Mouse (Mus musculus): ENCODE data around the gene Kcnk2.

Gene Kcnk2

DNA sequence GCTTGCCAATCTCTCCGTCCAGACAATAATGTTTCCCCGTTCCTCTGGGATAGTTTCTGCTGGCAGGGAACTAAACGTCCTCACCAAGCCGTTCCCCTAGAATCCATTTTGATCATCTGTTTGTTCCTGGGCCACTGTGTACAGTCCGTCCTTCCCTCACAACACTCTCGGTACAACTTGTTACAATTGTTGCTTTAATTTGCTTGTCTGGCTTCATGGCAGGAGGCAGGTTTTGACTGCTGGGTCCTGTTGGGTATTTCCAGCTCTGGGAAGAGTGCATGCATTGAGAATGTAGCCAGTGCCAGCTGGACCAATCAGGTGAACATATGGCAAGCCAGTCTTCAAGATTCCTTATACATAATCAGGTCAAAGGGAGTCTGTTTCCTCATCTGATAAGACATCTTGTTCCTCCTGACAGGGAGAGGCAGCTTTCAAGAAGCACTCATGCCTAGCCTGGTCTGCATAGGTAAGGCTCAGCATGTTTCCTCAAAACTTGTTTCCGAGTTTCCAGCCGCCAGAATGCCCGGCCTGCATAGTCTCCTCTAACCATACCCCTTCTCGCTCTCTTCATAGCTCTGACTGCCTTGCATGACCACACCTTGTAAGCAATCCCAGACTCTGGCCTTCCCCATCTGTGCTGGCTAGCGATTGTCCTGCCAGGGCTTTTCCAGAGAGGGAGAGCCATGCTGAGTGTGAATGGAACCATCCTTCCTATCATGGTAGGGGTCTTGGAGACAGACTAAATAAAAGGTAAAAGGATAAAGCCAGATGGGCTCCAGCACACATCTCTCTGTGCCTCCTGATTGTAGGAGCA is 184.1 kb downstream of the Kcnk2 start:
- no peak for DNase-seq (ENCODE audit: low read depth, low spot score)

DNA sequence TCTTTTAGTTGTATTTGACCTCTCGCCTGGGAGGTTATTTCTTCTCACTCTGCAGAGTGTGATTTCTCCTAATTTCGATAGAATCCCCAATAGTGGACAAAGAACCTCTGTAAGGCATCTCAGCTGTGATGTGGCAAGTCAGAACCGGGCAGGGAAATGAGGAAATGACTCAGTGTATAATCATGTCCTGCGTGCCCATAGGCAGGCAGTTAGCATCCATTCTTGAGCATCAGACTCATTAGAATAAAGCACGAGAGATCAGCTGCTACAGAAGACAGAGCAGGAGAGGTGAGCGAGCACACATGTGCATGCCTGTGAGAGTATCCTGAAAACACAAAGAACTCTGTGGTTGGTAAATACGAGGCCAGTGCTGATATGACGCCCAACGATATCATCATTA is 186.9 kb downstream of the Kcnk2 start:
- DNase-seq (ENCODE audit: low read depth, low spot score): no peak

- DNase-seq (ENCODE audit: low read depth, low spot score): no peak
Observed at GRCm38 (mm10) chr1:189214477-189214876, 187.6 kb downstream of the Kcnk2 start.

DNA sequence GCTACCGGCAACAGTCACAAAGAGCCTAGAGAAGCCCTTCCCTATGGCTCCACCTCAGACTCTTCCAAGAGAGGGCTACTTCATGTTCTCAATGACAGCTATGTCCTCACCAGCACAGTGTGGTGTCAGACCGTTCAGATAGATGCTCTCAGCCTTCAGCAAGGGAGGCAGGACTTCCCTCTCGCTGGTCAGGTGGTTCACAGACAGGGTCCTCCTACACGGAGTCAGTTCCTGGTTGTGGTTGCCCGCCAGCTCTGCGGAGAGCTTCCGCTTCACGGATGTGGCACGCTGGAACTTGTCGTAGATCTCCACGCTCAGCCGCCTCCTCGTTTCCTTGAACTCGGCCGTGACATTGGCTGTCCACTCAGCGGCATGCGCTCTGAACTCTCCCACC is 192.4 kb downstream of the Kcnk2 start:
- DNase-seq (ENCODE audit: low read depth, low spot score): no peak

- no peak for DNase-seq (ENCODE audit: low read depth, low spot score)
Observed at GRCm38 (mm10) chr1:189209029-189209714, 192.9 kb downstream of the Kcnk2 start.

DNA sequence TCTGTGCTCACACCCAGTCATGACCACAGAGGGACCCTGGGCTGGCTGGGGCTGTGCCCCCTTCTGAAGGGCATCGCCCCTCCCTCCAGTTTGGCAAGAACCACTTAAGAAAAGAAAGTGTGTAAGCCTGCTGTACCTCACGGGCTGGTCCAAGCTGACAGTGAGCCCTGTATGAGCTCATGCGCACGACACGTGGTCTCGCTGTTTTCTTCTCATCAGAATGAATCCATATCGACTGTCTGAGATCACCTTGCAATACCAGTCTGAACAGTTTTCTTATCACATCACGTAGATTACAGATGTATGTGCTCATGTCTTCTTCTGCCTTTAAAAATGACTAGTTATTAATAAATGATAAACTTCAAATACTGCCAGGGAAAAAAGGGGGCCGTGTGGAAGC is 193.5 kb downstream of the Kcnk2 start:
- no peak for DNase-seq (ENCODE audit: low read depth, low spot score)

DNA sequence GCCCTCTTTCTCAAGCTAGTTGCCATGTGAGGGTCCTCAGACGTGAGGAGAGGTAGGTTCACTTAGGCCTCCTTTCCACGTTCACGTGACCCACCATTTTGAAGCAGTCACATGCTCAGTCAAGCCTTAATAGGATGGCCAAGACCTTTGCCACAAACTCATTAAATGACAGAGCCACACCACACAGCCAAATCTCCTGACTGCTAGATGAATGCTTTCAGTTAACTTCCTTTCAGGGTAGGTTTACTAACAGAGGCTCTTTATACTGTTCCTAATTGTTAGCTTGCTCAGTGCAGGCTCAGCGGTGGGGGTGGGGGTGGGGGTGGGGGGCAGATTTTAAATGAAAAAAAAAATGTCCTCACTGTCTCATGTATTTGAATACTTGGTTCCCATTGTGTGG is 206.3 kb downstream of the Kcnk2 start:
- no peak for DNase-seq (ENCODE audit: low read depth, low spot score)

DNA sequence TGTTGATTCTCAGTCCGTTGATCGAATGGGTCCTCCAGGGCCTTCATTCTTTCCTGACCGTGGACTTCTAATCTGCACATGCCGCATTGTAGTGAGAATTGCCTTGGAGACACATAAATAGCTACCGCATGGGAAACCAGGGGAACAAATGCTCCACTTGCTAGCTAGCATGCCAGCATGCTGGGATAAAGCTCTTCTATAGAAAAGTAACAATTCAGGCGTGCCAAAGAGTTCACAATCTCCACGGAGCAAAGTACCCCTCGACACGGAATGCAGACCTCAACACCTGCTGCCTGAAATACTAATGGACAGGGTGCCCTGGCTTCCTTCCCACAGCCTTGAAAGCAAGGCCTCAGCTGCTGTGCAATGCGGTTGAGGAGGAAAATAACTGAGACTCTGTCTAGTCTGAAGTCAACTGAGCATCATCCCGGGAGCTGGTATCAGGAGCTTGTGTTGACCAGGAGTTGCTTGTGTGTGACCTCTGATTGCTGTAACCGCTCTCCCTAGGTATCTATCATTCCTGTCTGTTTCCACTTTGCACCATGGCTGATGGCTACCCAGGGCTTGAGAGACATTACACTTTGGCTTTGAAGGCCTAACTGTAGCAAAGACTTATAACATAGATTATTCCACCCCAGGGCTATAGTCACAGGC is 214.2 kb downstream of the Kcnk2 start:
- no peak for DNase-seq (ENCODE audit: low read depth, low spot score)

GRCm38 (mm10) chr1:189185206-189185750 is 216.8 kb downstream of the Kcnk2 start:
- peak; percentile 78 for DNase-seq (ENCODE audit: low read depth, low spot score)

GRCm38 (mm10) chr1:189177746-189178145 is 224.3 kb downstream of the Kcnk2 start:
- no peak for DNase-seq (ENCODE audit: low read depth, low spot score)

- DNase-seq (ENCODE audit: low read depth, low spot score): no peak
Observed at GRCm38 (mm10) chr1:189173479-189173878, 228.6 kb downstream of the Kcnk2 start.

GRCm38 (mm10) chr1:189171138-189171537 is 230.9 kb downstream of the Kcnk2 start:
- DNase-seq (ENCODE audit: low read depth, low spot score): peak; percentile 64

DNA sequence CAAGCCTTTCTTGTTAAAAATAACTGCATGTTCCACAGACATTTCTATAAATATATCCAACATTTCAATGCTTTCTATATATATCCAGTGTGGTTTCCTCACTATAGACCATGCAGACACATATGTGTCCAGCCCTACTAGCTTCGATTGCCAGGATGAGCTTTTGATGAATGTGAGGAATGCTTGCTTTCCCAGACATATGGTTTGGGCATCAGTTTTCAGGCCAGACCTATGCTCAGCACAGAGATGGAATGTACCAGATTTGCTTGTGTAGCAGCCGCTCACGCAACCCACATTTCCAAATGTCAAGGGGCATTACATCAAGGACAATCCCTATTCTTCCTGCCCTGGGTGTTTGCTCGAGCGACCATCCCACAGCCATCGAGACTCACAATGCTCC is 236.3 kb downstream of the Kcnk2 start:
- DNase-seq (ENCODE audit: low read depth, low spot score): no peak

DNA sequence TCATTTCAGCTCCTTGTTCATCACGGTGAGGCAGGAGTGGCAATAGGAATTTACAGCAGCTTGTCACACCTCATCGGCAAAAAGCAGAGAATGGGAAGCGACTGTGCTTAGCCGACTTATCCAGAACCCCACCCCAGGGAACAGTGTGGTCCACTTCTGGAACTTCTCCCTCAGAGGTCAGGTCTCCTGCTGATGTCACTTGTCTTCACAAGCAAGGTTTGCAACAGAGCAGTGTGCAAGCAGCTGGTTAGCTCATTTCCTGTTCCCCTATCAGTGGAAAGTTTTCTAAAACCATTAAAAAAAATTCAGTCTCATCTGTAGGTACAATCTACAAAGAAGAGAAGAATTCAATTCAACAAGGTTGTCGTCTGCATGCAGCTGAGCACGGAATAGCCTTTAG is 236.9 kb downstream of the Kcnk2 start:
- no peak for DNase-seq (ENCODE audit: low read depth, low spot score)

- DNase-seq (ENCODE audit: low read depth, low spot score): no peak
Observed at GRCm38 (mm10) chr1:189164721-189165120, 237.4 kb downstream of the Kcnk2 start.

DNA sequence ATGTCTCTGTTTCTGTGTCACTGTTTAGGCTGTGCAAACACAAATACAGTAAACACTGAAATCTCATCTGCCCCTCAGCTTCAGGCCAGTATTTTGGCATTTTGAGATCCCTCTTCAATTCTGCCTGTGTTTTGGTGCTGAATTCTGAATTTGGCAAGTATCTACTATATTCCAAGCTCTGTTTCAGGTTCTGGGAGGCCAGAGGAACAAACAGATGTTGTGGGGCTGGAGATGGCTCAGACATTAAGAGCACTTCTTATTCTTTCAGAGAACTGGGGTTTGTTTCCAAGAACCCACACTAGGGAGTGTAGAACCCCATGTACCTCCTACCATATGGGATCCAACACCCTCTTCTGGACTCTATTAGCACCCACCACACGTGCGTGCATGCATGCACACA is 237.8 kb downstream of the Kcnk2 start:
- no peak for DNase-seq (ENCODE audit: low read depth, low spot score)
